Comparison of ENCODE assay signal across 12 mouse cellular contexts in the genomic region with DNA sequence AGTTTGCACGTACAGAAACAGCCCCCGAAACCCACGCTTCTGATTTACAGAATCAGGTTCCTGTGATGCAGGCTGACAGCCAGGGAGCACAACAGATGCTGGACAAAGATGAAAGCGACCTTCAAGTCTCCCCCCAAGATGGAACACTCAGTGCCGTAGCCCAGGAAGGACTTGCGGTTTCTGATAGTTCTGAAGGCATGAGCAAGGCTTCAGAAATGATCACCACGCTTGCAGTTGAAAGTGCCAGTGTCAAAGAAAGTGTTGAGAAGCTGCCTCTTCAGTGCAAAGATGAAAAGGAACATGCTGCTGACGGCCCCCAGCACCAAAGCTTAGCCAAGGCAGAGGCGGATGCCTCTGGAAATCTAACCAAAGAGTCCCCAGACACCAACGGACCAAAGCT.
"Had no signal": no experiment of that assay in that cellular context is flagged by ENCODE, and none has a peak within 500 bp of the region (broad histone marks: within the 10 kb centered on the region; RNA-seq: fewer than 3 reads in every experiment).

No protein-coding gene starts in this region.

- DNase-seq: kidney, adult 18-20 months; kidney, postnatal 14 days; layer of hippocampus, postnatal 36 days; lung, adult 2 months; lung, postnatal 36 days; midbrain, embryonic 14.5 days; right cerebral cortex, postnatal 25 days had no signal

- H3K4me1 ChIP-seq: intestine, embryonic 15.5 days; limb, embryonic 10.5 days; liver, embryonic 15.5 days; neural tube, embryonic 12.5 days had no signal

- H3K4me3 ChIP-seq: intestine, embryonic 15.5 days; limb, embryonic 10.5 days; liver, embryonic 15.5 days; myocyte; neural tube, embryonic 12.5 days had no signal

- H3K27ac ChIP-seq: intestine, embryonic 15.5 days; limb, embryonic 10.5 days; liver, embryonic 15.5 days; neural tube, embryonic 12.5 days had no signal

- H3K9me3 ChIP-seq: intestine, embryonic 15.5 days; limb, embryonic 10.5 days; liver, embryonic 15.5 days; neural tube, embryonic 12.5 days had no signal

- H3K27me3 ChIP-seq: intestine, embryonic 15.5 days; liver, embryonic 15.5 days; neural tube, embryonic 12.5 days had no signal
